Mouse (Mus musculus): ENCODE data around the gene Calm5.
"Not testable (repeated sequence)": the region's sequence is repeated elsewhere in the genome, so short reads cannot be mapped to it uniquely, and the experiment has no call there.

Gene Calm5

GRCm38 (mm10) chr13:3865648-3866354 lies 11.8 kb downstream of the Calm5 start:
- no peak for DNase-seq (ENCODE audit: low read depth, low spot score)

- DNase-seq (ENCODE audit: low read depth, low spot score), result peak; percentile 24
These were observed 12.5 kb downstream of the Calm5 start for GRCm38 (mm10) chr13:3866355-3867052.

GRCm38 (mm10) chr13:3867158-3867557 lies 13.2 kb downstream of the Calm5 start:
- no peak for DNase-seq (ENCODE audit: low read depth, low spot score)

DNA sequence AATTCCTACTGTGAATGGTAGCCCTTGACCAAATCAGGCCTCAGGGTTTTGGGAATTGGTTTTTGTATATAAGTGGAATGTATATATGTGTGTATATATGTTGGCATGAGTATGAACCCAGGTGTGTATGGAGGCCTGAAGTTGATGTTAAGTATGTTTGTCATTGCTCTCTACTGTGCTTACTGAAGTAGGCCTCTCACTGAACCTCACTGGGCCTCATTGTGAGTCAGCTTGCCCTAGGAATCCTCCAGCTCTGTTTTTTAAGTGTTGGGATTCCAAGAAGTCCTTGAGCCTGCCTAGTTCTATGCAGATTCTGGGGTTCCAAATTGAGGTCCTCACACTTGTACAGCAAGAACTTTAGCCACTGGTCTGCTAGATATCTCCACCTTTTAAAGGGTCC lies 15.9 kb downstream of the Calm5 start:
- DNase-seq (ENCODE audit: low read depth, low spot score), result no peak

- DNase-seq (ENCODE audit: low read depth, low spot score), result no peak
These were observed 18.9 kb downstream of the Calm5 start for GRCm38 (mm10) chr13:3872832-3873231.

GRCm38 (mm10) chr13:3876448-3876847 lies 22.5 kb downstream of the Calm5 start:
- DNase-seq (ENCODE audit: low read depth, low spot score), result no peak

GRCm38 (mm10) chr13:3877185-3877584 lies 23.2 kb downstream of the Calm5 start:
- no peak for DNase-seq (ENCODE audit: low read depth, low spot score)

DNA sequence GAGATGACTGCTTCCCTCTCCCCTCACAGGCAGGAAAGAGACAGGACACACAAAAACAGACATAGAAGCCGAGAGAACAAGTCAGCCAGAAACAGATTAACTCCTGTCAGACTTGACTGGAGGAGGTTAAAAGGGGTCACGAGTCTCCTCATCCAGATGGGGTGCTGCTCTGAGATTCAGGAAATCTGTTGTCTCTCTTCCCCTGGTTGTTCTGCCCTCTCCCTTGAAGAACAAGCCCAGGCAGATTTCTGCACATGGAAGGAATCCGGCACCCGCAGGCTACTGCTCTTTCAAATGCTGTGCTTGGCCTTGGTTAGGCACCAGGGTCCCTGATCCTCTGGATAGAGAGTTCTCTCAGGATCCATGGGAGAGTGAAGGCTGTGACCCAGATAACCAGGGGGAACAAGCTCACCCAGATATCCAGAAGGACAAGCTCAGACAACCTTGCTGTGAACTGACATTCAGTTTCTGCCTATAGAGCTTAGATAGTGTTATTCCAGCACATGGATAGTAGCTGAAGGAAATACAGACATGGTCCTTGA lies 23.8 kb downstream of the Calm5 start:
- no peak for DNase-seq (ENCODE audit: low read depth, low spot score)

- no peak for DNase-seq (ENCODE audit: low read depth, low spot score)
These were observed 32.7 kb downstream of the Calm5 start for GRCm38 (mm10) chr13:3886663-3887062.

GRCm38 (mm10) chr13:3889111-3889510 lies 35.1 kb downstream of the Calm5 start:
- no peak for DNase-seq (ENCODE audit: low read depth, low spot score)

GRCm38 (mm10) chr13:3890061-3890460 lies 36.1 kb downstream of the Calm5 start:
- DNase-seq (ENCODE audit: low read depth, low spot score), result no peak

- no peak for DNase-seq (ENCODE audit: low read depth, low spot score)
These were observed 37.6 kb downstream of the Calm5 start for GRCm38 (mm10) chr13:3891479-3892087.

GRCm38 (mm10) chr13:3892601-3893000 lies 38.6 kb downstream of the Calm5 start:
- no peak for DNase-seq (ENCODE audit: low read depth, low spot score)

DNA sequence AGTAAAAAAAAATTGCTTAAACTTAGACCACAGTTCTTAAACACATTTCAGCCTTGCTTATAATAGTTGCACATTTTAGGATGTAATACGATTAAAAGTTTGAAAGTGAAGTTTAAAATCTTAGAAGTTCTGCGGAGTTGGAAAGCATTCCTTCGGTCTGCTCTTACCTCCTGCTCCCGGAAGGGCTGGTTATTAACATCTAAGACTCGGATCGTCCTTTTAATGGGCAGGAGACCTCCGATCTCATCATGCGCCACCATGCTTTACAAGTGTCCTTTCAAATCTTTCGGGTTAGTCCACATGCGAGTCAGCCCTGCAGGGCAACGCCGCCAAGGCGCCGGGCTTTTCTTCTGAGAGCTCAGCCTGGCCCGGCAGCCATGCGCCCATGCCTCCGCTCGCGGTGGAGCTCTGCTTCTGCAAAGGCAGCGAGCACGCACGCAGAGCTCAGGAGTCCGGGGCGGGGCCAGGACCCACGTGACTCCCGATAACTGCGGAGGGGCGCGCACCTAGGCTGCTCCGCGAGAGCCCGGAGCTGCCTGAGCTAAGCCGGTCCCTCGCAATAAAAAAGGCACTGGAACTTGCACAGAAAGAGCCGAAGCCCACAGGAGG lies 39.3 kb downstream of the Calm5 start:
- peak; percentile 92 for DNase-seq (ENCODE audit: low read depth, low spot score)

DNA sequence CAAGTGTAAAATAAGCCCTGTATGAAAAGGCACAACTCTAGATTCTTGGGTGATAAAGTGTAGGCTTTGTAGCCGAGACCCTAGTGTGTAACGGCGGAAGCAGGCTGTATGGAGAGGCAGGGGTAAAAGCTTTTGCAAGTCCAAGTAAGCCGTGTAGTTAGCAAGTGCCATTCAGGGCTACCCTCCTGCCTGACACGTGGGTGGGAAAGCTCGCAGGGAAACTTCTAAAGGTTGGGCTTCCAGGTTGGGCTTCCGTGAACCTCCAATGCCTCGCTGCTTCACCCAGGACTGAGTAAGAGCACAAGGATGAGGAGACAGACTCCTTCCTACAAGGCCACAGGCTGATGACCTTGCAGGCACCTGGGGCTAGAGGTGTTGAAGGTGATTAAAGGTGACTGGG lies 40.6 kb downstream of the Calm5 start:
- no peak for DNase-seq (ENCODE audit: low read depth, low spot score)

DNA sequence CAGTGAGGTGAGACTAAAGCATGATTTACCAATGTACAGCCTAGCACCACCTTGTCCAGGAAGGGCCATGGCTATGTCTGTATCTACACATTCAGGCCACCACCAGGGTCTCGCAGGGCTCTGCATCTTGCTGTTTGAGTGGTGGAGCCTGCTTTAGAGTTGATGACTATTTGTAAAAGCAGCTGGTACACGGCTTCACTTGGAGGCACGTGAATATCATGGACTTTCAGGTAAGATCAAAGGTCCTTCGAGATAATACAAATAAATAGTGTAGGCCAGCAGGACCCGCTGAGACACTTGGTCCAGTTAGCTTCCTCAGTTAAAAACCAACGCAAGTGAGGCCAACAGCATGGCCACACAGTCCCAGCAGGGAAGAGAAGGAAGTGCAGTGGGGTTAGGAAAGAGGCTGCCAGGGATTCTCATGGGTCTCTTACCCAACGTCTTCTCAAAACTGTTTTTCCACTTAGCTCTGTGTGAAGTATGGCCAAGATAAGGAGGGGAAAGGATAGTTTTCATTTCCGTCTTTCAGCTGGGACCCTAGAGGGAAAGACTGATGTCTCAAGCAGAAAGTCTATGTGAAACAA lies 41.5 kb downstream of the Calm5 start:
- no peak for DNase-seq (ENCODE audit: low read depth, low spot score)

DNA sequence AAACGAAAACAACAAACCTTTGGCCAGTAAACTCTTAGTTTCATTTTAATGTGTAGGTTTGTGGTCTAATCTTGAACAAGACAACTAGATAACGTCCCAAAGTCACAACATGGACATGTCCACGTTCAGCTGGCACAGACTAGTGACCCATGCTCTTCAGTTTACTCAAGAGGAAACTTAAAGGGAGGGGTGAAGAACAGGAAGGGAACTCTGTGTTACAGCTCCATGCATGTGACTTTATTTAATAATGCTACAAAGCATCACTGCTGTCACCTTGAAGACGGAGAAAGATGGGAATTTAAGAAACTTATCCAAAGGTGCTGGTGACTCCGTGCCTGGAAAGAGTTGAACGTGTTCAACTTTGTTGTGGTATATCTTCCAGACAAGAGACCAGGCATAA lies 42.1 kb downstream of the Calm5 start:
- no peak for DNase-seq (ENCODE audit: low read depth, low spot score)

GRCm38 (mm10) chr13:3896913-3897312 lies 42.9 kb downstream of the Calm5 start:
- peak; percentile 72 for DNase-seq (ENCODE audit: low read depth, low spot score)

DNA sequence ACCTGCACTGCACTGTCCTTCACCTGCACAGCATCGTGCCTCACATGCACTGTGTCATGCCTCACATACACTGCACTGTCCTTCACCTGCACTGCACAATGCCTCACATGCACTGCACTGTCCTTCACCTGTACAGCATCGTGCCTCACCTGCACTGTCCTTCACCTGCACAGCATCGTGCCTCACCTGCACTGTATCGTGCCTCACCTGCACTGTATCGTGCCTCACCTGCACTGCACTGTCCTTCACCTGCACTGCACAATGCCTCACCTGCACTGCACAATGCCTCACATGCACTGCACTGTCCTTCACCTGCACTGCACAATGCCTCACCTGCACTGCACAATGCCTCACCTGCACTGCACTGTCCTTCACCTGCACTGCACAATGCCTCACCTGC lies 44.2 kb downstream of the Calm5 start:
- not testable (repeated sequence) for DNase-seq (ENCODE audit: low read depth, low spot score)

- DNase-seq (ENCODE audit: low read depth, low spot score), result no peak
These were observed 45.3 kb downstream of the Calm5 start for GRCm38 (mm10) chr13:3899301-3899700.

All from R1 (cell line).